Mouse (Mus musculus): ENCODE data around the gene Nrxn2. TPM values are rescaled to one million over a fixed set of nuclear protein-coding genes. Genes with fewer than 3 reads are reported as not detected.

Gene Nrxn2
- total and polyA plus RNA-seq, 3 experiments, result 0.03 to 0.16 TPM; not detected in 1

DNA sequence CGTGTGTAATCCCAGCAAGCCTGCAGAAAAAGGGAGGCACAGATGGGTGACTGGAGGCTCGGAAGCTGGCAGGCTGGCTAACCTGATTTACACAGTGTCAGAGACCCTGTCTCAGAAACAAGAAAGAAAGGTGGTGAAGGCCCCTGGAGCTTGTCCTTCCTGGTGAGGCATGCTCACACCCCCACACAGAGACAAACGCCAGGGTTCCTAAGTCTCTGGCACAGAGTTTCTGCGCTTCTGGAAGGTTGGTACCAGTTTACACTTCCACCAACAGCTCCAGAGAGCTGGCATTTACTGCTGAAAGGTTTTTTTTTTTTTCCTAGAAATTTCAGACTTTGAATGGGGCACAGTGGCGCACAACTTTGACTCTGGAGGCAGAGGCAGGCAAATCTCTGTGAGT is 22.3 kb upstream of the Nrxn2 start:
- no peak for ATAC-seq (ENCODE audit: extremely low read depth, insufficient number of reproducible peaks, low FRiP score, poor library complexity, severe bottlenecking)
- Histone ChIP-seq H3K4me1 (ENCODE audit: insufficient read depth, low read depth, low read length) (peaks cover 27% of the 10 kb centered on the region), H3K4me3 (ENCODE audit: low read depth, low read length) (no peak overlapping the region), H3K9me3 (replicated peaks) (no peaks in the 10 kb centered on the region), H3K36me3 (replicated peaks) (no peaks in the 10 kb centered on the region), H3K27me3 (ENCODE audit: insufficient read depth, low read length) (peaks cover 41% of the 10 kb centered on the region)
- DNase-seq (ENCODE audit: low spot score), result no peak
- TF ChIP-seq POLR2AphosphoS5 (IDR thresholded peaks at IDR 0.05; ENCODE audit: insufficient replicate concordance, low read depth, low read length) (no peak), GATA1 (IDR thresholded peaks at IDR 0.05; ENCODE audit: borderline replicate concordance, low read length) (no peak), CTCF (IDR thresholded peaks at IDR 0.05; ENCODE audit: low read depth, low read length) (no peak), GATA2 (IDR thresholded peaks at IDR 0.05; ENCODE audit: borderline replicate concordance, low read depth, low read length) (no peak), TAL1 (conservative IDR thresholded peaks at IDR 0.05; ENCODE audit: low read depth, low read length) (no peak)

DNA sequence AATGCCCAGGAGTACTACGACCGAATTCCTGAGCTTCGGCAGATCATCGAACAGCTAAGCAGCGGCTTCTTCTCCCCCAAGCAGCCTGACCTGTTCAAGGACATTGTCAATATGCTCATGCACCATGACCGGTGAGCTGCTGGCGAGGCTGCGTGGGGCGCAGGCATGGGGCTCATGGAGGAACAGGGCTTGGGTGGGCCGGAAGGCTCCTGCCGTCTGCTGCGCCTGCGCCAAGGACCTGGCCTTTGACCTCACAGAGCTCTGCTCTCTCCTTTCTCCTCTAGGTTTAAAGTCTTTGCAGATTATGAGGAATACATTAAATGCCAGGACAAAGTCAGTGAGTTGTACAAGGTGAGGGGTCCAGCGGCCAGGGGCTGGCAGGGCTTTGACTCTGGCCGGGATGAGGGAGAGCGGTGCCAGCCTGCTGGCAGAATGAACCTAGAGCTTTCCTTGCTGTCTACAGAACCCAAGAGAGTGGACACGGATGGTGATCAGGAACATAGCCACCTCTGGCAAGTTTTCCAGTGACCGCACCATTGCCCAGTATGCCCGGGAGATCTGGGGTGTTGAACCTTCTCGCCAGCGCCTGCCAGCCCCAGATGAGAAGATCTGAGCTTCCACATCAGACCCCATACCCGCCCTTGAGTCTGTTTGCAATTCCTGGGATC is 20.8 kb upstream of the Nrxn2 start:
- TF ChIP-seq GATA2 (IDR thresholded peaks at IDR 0.05; ENCODE audit: borderline replicate concordance, low read depth, low read length), result no peak
- no peak for TF ChIP-seq GATA1 (IDR thresholded peaks at IDR 0.05; ENCODE audit: borderline replicate concordance, low read length)
- no peak for TF ChIP-seq CTCF (IDR thresholded peaks at IDR 0.05; ENCODE audit: low read depth, low read length)
- TF ChIP-seq POLR2AphosphoS5 (IDR thresholded peaks at IDR 0.05; ENCODE audit: insufficient replicate concordance, low read depth, low read length), result no peak
- no peak for TF ChIP-seq TAL1 (conservative IDR thresholded peaks at IDR 0.05; ENCODE audit: low read depth, low read length)
- H3K27me3 ChIP-seq (ENCODE audit: insufficient read depth, low read length), result peaks cover 56% of the 10 kb centered on the region

DNA sequence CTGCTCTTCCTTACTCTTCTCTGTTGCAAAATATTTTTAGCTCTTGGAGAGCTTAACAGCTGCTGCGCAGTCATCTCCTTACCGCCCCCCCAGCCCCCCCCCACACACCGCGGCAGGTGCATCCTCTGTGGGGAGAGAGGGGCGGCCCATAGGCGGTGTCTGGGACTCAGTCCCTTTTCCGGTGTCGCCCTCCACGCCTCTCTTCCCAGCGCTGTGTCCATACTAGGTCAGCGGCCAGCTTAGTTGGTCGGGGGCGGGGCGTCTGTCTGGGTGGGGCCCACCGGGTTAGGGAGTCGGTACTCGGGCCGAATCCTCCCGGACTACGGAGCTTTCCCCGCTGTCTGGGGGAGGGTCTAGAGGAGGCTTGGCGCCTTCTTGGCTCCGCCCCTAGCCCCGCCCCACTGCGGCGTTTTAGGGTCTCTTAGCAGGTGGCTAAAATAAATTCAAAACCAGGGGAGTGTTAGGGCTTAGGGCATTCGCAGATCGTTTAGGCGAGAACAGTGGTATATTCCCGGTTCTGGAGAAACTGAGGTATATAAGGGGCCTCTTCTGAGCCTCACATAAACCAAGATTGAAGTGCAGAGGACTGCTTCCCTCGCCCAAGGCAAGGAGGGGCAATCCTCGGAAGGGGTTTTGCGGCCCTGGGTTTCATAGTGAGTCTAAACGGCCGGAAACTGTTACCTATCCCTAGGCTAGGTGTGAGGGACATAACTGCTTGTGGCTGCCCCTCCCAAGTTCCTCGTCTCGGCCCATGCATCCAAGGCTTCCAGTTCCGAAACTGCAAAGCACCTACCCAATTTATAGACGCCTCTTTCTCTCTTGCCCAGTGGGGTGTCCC is 19.9 kb upstream of the Nrxn2 start:
- DNase-seq (ENCODE audit: low spot score) (no peak), ATAC-seq (ENCODE audit: extremely low read depth, insufficient number of reproducible peaks, low FRiP score, poor library complexity, severe bottlenecking) (no peak)
- Histone ChIP-seq H3K27me3 (ENCODE audit: insufficient read depth, low read length) (peaks cover 65% of the 10 kb centered on the region), H3K4me3 (ENCODE audit: low read depth, low read length) (peak overlapping the region; percentile 68; the same call in 1 of the 2 replicates), H3K4me1 (ENCODE audit: insufficient read depth, low read depth, low read length) (peaks cover 32% of the 10 kb centered on the region), H3K36me3 (replicated peaks) (no peaks in the 10 kb centered on the region), H3K9me3 (replicated peaks) (no peaks in the 10 kb centered on the region)
- TF ChIP-seq POLR2AphosphoS5 (IDR thresholded peaks at IDR 0.05; ENCODE audit: insufficient replicate concordance, low read depth, low read length), result no peak
- TF ChIP-seq GATA2 (IDR thresholded peaks at IDR 0.05; ENCODE audit: borderline replicate concordance, low read depth, low read length), result no peak
- TF ChIP-seq TAL1 (conservative IDR thresholded peaks at IDR 0.05; ENCODE audit: low read depth, low read length), result no peak
- TF ChIP-seq GATA1 (IDR thresholded peaks at IDR 0.05; ENCODE audit: borderline replicate concordance, low read length), result no peak
- TF ChIP-seq CTCF (IDR thresholded peaks at IDR 0.05; ENCODE audit: low read depth, low read length), result no peak

More for the DNA sequence above, 20.8 kb upstream of the Nrxn2 start:
- DNase-seq (ENCODE audit: low spot score), result no peak
- H3K4me1 ChIP-seq (ENCODE audit: insufficient read depth, low read depth, low read length), result peaks cover 33% of the 10 kb centered on the region
- ATAC-seq (ENCODE audit: extremely low read depth, insufficient number of reproducible peaks, low FRiP score, poor library complexity, severe bottlenecking), result no peak
- no peak overlapping the region for H3K4me3 ChIP-seq (ENCODE audit: low read depth, low read length)
- H3K36me3 ChIP-seq (replicated peaks), result no peaks in the 10 kb centered on the region
- no peaks in the 10 kb centered on the region for H3K9me3 ChIP-seq (replicated peaks)

DNA sequence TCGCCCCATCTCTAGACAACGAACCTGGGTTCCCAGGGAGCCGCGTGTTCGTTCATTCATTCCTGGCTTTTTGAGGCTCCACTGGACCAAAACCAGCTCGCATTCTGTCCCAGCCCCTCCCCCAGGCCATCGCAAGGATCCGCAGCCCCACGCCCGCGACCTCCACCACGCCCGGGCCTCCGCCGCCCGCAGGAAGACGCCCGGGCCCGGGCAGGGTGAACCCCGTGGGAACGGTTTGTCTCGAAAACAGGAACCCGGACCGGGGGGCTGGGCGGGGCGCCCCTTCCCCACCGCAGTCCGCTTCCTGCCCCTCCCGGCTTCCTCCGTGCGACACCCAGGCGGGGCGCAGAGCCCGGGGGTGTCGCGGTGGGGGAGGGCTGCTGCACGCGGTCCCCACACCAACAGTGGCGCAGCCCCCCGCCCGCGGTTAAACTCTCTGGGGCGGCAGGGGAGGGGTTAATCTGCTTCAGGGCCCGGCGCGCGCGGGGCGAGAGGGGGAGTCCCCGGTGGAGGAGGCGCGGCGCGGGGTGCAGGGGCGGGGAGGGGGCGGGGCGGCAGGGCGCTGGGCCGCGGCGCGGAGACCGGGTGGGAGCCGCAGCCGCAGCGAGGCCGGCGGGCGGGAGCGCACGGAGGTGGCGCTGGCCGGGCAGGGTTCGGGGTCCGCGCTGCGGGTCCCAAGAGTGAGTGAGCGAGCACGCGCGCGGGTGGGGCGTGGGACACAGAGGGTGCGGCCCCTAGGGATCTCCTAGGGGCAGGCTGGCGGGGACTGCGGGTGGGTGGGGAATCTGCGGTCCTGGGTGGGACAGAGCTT is 19.0 kb upstream of the Nrxn2 start, which contains the start of gene Rasgrp2:
Gene Rasgrp2, plus strand, starts transcription at position 56 of the 811 bp plus-strand sequence.
- peak within 1 kb of the TSS; percentile 68 for H3K4me3 ChIP-seq (ENCODE audit: low read depth, low read length)
- H3K9me3 ChIP-seq (replicated peaks), result no peaks in the 10 kb centered on the region
- H3K36me3 ChIP-seq (replicated peaks), result no peaks in the 10 kb centered on the region
- H3K4me1 ChIP-seq (ENCODE audit: insufficient read depth, low read depth, low read length), result peaks cover 32% of the 10 kb centered on the region
- peaks cover 67% of the 10 kb centered on the region for H3K27me3 ChIP-seq (ENCODE audit: insufficient read depth, low read length)
- TF ChIP-seq GATA2 (IDR thresholded peaks at IDR 0.05; ENCODE audit: borderline replicate concordance, low read depth, low read length) (no peak), GATA1 (IDR thresholded peaks at IDR 0.05; ENCODE audit: borderline replicate concordance, low read length) (no peak), CTCF (IDR thresholded peaks at IDR 0.05; ENCODE audit: low read depth, low read length) (no peak), TAL1 (conservative IDR thresholded peaks at IDR 0.05; ENCODE audit: low read depth, low read length) (no peak), POLR2AphosphoS5 (IDR thresholded peaks at IDR 0.05; ENCODE audit: insufficient replicate concordance, low read depth, low read length) (no peak)
- DNase-seq (ENCODE audit: low spot score) (peak; percentile 45), ATAC-seq (ENCODE audit: extremely low read depth, insufficient number of reproducible peaks, low FRiP score, poor library complexity, severe bottlenecking) (no peak)

DNA sequence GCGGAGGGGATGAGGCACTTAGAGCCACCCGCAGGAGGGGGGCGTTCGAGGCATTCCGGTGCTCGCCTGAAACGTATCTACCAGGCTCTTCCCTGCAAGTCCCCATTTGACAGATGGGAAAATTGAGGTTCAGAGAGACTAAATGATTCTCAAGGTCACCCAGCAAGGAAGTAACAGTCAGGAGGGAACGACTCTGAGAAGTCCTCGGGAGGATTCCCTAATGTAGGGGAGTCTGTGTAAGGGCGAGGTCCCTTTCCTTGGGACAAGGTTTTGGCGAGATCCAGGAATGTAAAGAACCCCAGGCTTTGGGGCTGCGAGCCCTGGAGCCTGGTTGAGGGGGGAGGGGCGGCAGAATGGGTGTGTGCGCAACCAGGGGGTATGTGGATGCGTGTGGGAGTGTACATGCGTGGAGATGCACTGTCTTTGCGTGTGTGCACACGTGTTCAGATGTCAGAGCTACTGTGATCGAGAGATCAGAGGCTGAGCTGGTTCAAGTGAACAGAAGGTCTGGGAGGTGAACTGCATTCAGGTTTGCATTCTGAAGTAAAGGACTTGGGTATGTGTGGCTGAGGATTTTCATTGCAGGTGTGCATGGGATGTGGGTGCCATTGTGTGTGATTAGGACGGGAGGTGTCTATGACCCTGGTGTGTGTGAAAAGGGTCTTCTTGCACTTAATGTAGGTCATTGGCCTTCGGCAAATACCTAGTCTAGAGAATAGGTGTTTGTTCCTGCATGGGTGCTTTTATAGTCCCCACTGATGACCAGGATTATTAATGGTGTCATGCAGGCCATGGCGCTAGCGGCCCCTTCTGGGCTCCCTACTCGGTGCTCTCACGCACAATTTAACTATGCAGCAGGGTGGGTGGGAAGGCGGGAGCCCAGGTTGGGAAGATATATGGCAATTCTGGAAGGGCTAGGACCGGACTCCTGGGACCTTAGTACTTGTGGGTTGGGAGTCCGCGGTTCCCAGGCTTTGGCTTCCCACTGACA is 18.1 kb upstream of the Nrxn2 start:
- Histone ChIP-seq H3K9me3 (replicated peaks) (no peaks in the 10 kb centered on the region), H3K27me3 (ENCODE audit: insufficient read depth, low read length) (peaks cover 67% of the 10 kb centered on the region), H3K4me3 (ENCODE audit: low read depth, low read length) (peak overlapping the region; percentile 68; the same call in 1 of the 2 replicates), H3K4me1 (ENCODE audit: insufficient read depth, low read depth, low read length) (peaks cover 35% of the 10 kb centered on the region), H3K36me3 (replicated peaks) (no peaks in the 10 kb centered on the region)
- TF ChIP-seq GATA1 (IDR thresholded peaks at IDR 0.05; ENCODE audit: borderline replicate concordance, low read length) (no peak), TAL1 (conservative IDR thresholded peaks at IDR 0.05; ENCODE audit: low read depth, low read length) (no peak), POLR2AphosphoS5 (IDR thresholded peaks at IDR 0.05; ENCODE audit: insufficient replicate concordance, low read depth, low read length) (no peak), CTCF (IDR thresholded peaks at IDR 0.05; ENCODE audit: low read depth, low read length) (no peak), GATA2 (IDR thresholded peaks at IDR 0.05; ENCODE audit: borderline replicate concordance, low read depth, low read length) (no peak)
- ATAC-seq (ENCODE audit: extremely low read depth, insufficient number of reproducible peaks, low FRiP score, poor library complexity, severe bottlenecking) (no peak), DNase-seq (ENCODE audit: low spot score) (no peak)

Measured in G1E (cell line).